Mouse (Mus musculus) retina, postnatal 1 day (tissue): Measurements from ENCODE around the gene Slc35e4.
"Not testable (repeated sequence)": the region's sequence is repeated elsewhere in the genome, so short reads cannot be mapped to it uniquely, and the experiment has no call there.

Experiments used
- DNase-seq: peaks from one replicate; pipeline ENCODE4 v3.0.0-alpha.2; 2012

Slc35e4 gene

GRCm38 (mm10) chr11:3914109-3914840 lies at the start of gene Slc35e4:
Slc35e4 (minus strand) TSS chr11:3914664.
- DNase-seq: peak; percentile 82

- peak; percentile 95 for DNase-seq
Observed at GRCm38 (mm10) chr11:3963610-3964415, 49.3 kb upstream of the Slc35e4 start, which contains the start of gene Pes1. Pes1 (plus strand) TSS chr11:3963975.

GRCm38 (mm10) chr11:3963155-3963554 lies 48.7 kb upstream of the Slc35e4 start:
- DNase-seq: no peak

- DNase-seq: no peak
Observed at GRCm38 (mm10) chr11:3961761-3962160, 47.3 kb upstream of the Slc35e4 start.

GRCm38 (mm10) chr11:3960901-3961300 lies 46.4 kb upstream of the Slc35e4 start:
- DNase-seq: no peak

- not testable (repeated sequence) for DNase-seq
Observed at GRCm38 (mm10) chr11:3955371-3955770, 40.9 kb upstream of the Slc35e4 start.

- not testable (repeated sequence) for DNase-seq
Observed at GRCm38 (mm10) chr11:3954876-3955275, 40.4 kb upstream of the Slc35e4 start.

GRCm38 (mm10) chr11:3946386-3946785 lies 31.9 kb upstream of the Slc35e4 start:
- no peak for DNase-seq

- peak; percentile 30 for DNase-seq
Observed at GRCm38 (mm10) chr11:3941371-3941770, 26.9 kb upstream of the Slc35e4 start.

- DNase-seq: no peak
Observed at GRCm38 (mm10) chr11:3937321-3937874, 22.9 kb upstream of the Slc35e4 start.

GRCm38 (mm10) chr11:3936318-3936717 lies 21.9 kb upstream of the Slc35e4 start:
- peak; percentile 9 for DNase-seq

- no peak for DNase-seq
Observed at GRCm38 (mm10) chr11:3935135-3935534, 20.7 kb upstream of the Slc35e4 start.

GRCm38 (mm10) chr11:3933756-3934285 lies 19.4 kb upstream of the Slc35e4 start:
- no peak for DNase-seq

GRCm38 (mm10) chr11:3931511-3932211 lies 17.2 kb upstream of the Slc35e4 start, which contains the start of gene Tcn2:
Tcn2 (minus strand) TSS chr11:3932159.
- DNase-seq: peak; percentile 87

GRCm38 (mm10) chr11:3930931-3931330 lies 16.5 kb upstream of the Slc35e4 start:
- no peak for DNase-seq

GRCm38 (mm10) chr11:3930019-3930418 lies 15.6 kb upstream of the Slc35e4 start:
- DNase-seq: no peak

GRCm38 (mm10) chr11:3925916-3926315 lies 11.5 kb upstream of the Slc35e4 start:
- DNase-seq: no peak

GRCm38 (mm10) chr11:3922731-3923130 lies 8.3 kb upstream of the Slc35e4 start:
- no peak for DNase-seq

GRCm38 (mm10) chr11:3922115-3922514 lies 7.7 kb upstream of the Slc35e4 start:
- DNase-seq: no peak

- DNase-seq: peak; percentile 76
Observed at GRCm38 (mm10) chr11:3921281-3921850, 6.9 kb upstream of the Slc35e4 start.

- peak; percentile 18 for DNase-seq
Observed at GRCm38 (mm10) chr11:3920476-3920875, 6.0 kb upstream of the Slc35e4 start.

GRCm38 (mm10) chr11:3918738-3919137 lies 4.3 kb upstream of the Slc35e4 start:
- DNase-seq: peak; percentile 49
